Mouse (Mus musculus): ENCODE data around the gene Gfpt2.

DNA sequence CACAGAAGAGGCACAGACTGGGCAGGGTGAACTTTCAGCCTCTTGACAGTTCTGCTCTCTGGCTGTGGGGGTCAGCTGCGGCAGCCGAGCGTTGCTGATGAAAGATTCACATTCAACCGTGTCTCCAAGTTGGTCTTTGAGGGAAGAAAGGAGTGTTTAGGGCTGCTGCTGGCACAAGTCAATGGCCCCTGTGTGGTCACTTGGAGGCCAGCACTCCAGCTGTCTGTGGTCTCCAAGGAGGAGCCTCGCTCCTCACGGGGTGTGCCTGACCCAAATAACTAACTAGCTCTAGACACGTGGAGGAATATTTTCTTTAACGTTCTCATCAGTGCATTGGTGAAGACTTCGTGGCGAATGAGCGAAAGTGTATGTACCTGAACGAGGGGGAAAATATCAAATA lies 38.0 kb downstream of the Gfpt2 start:
- no peak for TF ChIP-seq CTCF (conservative IDR thresholded peaks at IDR 0.05; ENCODE audit: insufficient read depth, insufficient read length, low read depth, low read length)
- no peak for TF ChIP-seq POLR2A (IDR thresholded peaks at IDR 0.05; ENCODE audit: low read depth, low read length)

All from kidney, adult 2 months (tissue).